Mouse (Mus musculus): Measurements from ENCODE around the gene Tmem248. TPM values are rescaled to one million over a fixed set of nuclear protein-coding genes. Genes with fewer than 3 reads are reported as not detected.

The Tmem248 gene
- polyA plus RNA-seq, 1 experiment from 2014 or later: 41.1 TPM

DNA sequence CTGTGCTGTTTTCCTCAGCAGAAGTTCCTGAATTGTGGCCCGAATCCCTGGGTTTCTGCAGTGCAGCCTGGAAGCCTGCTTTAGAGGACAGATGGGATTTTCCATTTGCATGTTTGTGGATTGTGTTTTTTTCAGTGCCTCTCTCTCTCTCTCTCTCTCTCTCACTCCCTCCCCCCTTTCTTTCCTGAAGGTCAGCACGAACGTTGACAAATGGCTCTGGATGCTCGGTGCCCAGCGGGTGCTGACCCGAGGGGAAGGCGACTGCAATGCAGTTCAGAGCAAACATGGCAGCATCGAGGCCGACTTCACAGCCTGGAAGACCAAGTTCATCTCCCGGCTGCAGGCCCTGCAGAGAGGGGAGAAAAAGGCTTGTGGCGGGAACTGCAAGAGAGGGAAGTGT, 52.1 kb downstream of the Tmem248 start:
- WGBS: 79% methylated on average over 11 of the region's 11 CpGs
- H3K9me3 ChIP-seq (replicated peaks; ENCODE audit: low read length): no peaks in the 10 kb centered on the region
- no peak overlapping the region for H3K4me2 ChIP-seq (ENCODE audit: low read length)
- H3K36me3 ChIP-seq (ENCODE audit: insufficient read depth, low read length): peaks cover 29% of the 10 kb centered on the region
- no peak overlapping the region for H3K4me3 ChIP-seq (replicated peaks; ENCODE audit: low read depth, low read length)
- no peaks in the 10 kb centered on the region for H3K27me3 ChIP-seq (ENCODE audit: insufficient read depth, low read length)
- DNase-seq (ENCODE audit: low spot score) (no peak), ATAC-seq (replicated peaks; ENCODE audit: low FRiP score, low read depth) (no peak)
- H3K9ac ChIP-seq (ENCODE audit: low read depth, low read length): no peak overlapping the region
- no peaks in the 10 kb centered on the region for H3K4me1 ChIP-seq (replicated peaks; ENCODE audit: insufficient read depth, low read length)
- no peak overlapping the region for H3K27ac ChIP-seq
- no peak for TF ChIP-seq CTCF (IDR thresholded peaks at IDR 0.05; ENCODE audit: low read depth)

DNA sequence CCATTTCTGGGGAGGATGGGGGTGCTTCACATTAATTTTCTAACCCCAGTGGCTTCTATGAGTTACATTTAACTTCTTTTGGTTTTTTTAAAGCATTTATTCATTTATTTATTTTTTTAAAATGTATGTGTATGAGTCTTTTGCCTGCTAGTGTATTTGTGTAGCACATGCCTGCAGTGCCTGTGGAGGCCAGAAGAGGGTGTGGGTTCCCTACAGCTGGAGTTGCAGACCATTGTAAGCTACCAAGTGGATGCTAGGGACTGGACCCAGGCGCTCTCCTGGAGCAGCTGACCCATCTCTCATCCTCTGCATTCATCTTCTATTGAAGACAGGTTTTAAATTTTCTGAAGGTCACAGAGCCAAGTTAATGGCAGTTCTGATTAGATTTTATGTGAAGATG, 55.5 kb downstream of the Tmem248 start:
- DNase-seq (ENCODE audit: low spot score) (no peak), ATAC-seq (replicated peaks; ENCODE audit: low FRiP score, low read depth) (no peak)
- TF ChIP-seq CTCF (IDR thresholded peaks at IDR 0.05; ENCODE audit: low read depth): peak; percentile 43; the same call in 1 of the 2 replicates
- H3K4me3 ChIP-seq (replicated peaks; ENCODE audit: low read depth, low read length): no peak overlapping the region
- WGBS: 92% methylated on average over 1 of the region's 1 CpGs
- H3K9ac ChIP-seq (ENCODE audit: low read depth, low read length): no peak overlapping the region
- no peak overlapping the region for H3K4me2 ChIP-seq (ENCODE audit: low read length)
- H3K9me3 ChIP-seq (replicated peaks; ENCODE audit: low read length): no peaks in the 10 kb centered on the region
- H3K4me1 ChIP-seq (replicated peaks; ENCODE audit: insufficient read depth, low read length): no peaks in the 10 kb centered on the region
- H3K36me3 ChIP-seq (ENCODE audit: insufficient read depth, low read length): peaks cover 26% of the 10 kb centered on the region
- no peak overlapping the region for H3K27ac ChIP-seq
- H3K27me3 ChIP-seq (ENCODE audit: insufficient read depth, low read length): no peaks in the 10 kb centered on the region

DNA sequence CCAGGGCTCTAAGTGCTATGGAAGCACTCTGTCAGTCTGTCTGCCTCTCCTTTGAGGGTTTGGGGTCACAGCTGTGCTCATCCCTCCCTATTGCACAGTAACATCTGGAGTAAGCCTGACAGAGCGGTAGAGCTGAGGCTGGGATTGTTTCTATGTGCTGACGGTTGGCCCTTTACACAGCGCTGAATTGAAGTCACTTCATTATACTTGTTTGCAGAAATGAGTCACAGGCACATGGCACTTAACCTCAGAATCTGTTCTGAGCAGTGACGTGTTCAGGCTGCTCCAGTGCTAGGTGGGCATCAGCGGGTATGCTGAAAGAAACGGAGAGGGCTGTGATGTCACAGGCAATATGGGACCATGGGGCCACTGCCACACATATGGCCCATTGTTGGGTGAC, 56.2 kb downstream of the Tmem248 start:
- Histone ChIP-seq H3K36me3 (ENCODE audit: insufficient read depth, low read length) (peaks cover 24% of the 10 kb centered on the region), H3K27me3 (ENCODE audit: insufficient read depth, low read length) (no peaks in the 10 kb centered on the region), H3K9ac (ENCODE audit: low read depth, low read length) (no peak overlapping the region), H3K4me1 (replicated peaks; ENCODE audit: insufficient read depth, low read length) (no peaks in the 10 kb centered on the region), H3K4me3 (replicated peaks; ENCODE audit: low read depth, low read length) (no peak overlapping the region), H3K9me3 (replicated peaks; ENCODE audit: low read length) (no peaks in the 10 kb centered on the region), H3K4me2 (ENCODE audit: low read length) (no peak overlapping the region), H3K27ac (no peak overlapping the region)
- ATAC-seq (replicated peaks; ENCODE audit: low FRiP score, low read depth): no peak
- no peak for DNase-seq (ENCODE audit: low spot score)
- 93% methylated on average over 6 of the region's 6 CpGs for WGBS
- TF ChIP-seq CTCF (IDR thresholded peaks at IDR 0.05; ENCODE audit: low read depth): no peak

DNA sequence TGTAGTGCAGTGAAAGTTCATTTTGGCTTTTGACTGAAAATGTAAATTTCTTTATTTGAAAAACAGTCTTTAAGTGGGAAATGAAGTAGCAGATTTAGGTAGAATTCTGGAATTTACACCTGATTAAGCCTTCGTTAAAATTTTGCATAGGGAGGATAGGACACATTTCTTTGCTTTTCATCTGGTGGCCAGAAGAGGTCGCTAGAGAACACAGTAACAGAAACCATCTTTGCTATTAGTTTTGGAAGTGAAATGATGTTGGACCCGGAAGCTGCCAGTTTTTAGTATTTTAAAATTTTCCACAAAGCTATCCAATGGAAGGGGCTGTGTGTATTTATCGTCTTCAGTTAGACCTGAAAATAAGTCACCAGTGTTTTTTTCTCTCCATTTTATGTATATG, 58.6 kb downstream of the Tmem248 start:
- WGBS: 47% methylated on average over 4 of the region's 4 CpGs
- no peaks in the 10 kb centered on the region for H3K9me3 ChIP-seq (replicated peaks; ENCODE audit: low read length)
- TF ChIP-seq CTCF (IDR thresholded peaks at IDR 0.05; ENCODE audit: low read depth): peak; percentile 84
- H3K27ac ChIP-seq: no peak overlapping the region
- ATAC-seq (replicated peaks; ENCODE audit: low FRiP score, low read depth) (no peak), DNase-seq (ENCODE audit: low spot score) (peak; percentile 75)
- H3K27me3 ChIP-seq (ENCODE audit: insufficient read depth, low read length): no peaks in the 10 kb centered on the region
- no peaks in the 10 kb centered on the region for H3K4me1 ChIP-seq (replicated peaks; ENCODE audit: insufficient read depth, low read length)
- peaks cover 28% of the 10 kb centered on the region; the same call in 1 of the 2 replicates for H3K36me3 ChIP-seq (ENCODE audit: insufficient read depth, low read length)
- no peak overlapping the region for H3K9ac ChIP-seq (ENCODE audit: low read depth, low read length)
- H3K4me2 ChIP-seq (ENCODE audit: low read length): no peak overlapping the region
- no peak overlapping the region for H3K4me3 ChIP-seq (replicated peaks; ENCODE audit: low read depth, low read length)

DNA sequence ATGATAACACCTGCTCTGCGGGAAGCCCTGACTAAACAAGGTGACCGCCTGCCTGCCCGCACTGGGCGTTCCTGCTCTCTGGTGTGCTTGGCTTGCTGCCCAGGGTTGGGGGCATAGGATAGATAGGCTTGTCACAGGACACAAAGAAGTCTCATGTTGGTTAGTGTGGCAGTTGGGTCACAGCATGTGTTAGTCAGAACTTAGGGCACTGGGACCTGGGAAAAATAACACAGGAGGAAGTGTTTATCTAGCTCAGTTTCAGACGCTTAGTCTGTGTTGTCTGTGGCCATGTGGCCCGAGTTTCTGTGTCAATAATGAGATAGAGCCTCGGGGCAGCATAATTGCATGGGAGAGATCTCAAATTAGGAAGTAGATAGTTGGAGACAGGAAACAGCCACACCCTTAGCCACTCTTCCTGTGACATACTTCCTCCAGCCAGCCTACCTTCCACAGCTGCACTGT, 61.2 kb downstream of the Tmem248 start:
- no peak for ATAC-seq (replicated peaks; ENCODE audit: low FRiP score, low read depth)
- Histone ChIP-seq H3K4me1 (replicated peaks; ENCODE audit: insufficient read depth, low read length) (no peaks in the 10 kb centered on the region), H3K9me3 (replicated peaks; ENCODE audit: low read length) (no peaks in the 10 kb centered on the region), H3K9ac (ENCODE audit: low read depth, low read length) (no peak overlapping the region), H3K36me3 (ENCODE audit: insufficient read depth, low read length) (peaks cover 31% of the 10 kb centered on the region; the same call in 1 of the 2 replicates), H3K4me2 (ENCODE audit: low read length) (no peak overlapping the region), H3K27me3 (ENCODE audit: insufficient read depth, low read length) (no peaks in the 10 kb centered on the region), H3K4me3 (replicated peaks; ENCODE audit: low read depth, low read length) (no peak overlapping the region), H3K27ac (no peak overlapping the region)
- no peak for DNase-seq (ENCODE audit: low spot score)
- TF ChIP-seq CTCF (IDR thresholded peaks at IDR 0.05; ENCODE audit: low read depth): no peak
- 88% methylated on average over 7 of the region's 7 CpGs for WGBS

DNA sequence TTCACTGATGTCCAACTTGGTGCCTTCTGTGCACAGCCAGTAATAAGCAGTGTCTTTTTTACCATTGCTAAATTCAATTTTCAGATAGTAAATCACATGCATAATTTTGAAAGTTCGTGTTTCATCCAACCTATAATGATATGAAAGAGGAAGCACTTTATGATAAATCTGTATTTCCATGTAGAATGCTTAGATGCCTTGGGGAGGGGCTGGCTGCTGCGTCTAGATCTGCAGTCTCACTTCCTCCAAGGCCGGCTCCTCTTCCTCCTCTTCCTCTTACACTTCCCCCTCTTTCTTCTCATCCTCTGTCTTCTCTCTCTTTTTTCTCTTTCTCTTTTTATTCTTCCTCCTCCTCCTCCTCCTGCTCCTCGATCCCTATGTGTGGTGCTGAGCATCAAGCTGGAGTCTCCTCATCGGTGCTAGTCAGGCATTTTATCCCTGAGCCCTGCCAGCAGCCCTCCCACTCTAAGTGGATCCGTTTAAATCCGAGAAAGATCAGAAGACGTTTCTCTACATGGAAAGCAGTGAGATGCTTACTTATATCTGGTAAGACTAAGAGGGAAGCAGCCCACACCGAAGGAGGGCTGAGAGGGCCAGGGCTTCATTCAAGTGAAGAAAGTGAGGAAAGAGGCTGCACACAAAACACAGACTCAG, 66.3 kb downstream of the Tmem248 start:
- ATAC-seq (replicated peaks; ENCODE audit: low FRiP score, low read depth) (no peak), DNase-seq (ENCODE audit: low spot score) (no peak)
- Histone ChIP-seq H3K27ac (no peak overlapping the region), H3K27me3 (ENCODE audit: insufficient read depth, low read length) (no peaks in the 10 kb centered on the region), H3K4me3 (replicated peaks; ENCODE audit: low read depth, low read length) (no peak overlapping the region), H3K4me1 (replicated peaks; ENCODE audit: insufficient read depth, low read length) (no peaks in the 10 kb centered on the region), H3K36me3 (ENCODE audit: insufficient read depth, low read length) (peaks cover 36% of the 10 kb centered on the region), H3K4me2 (ENCODE audit: low read length) (no peak overlapping the region), H3K9me3 (replicated peaks; ENCODE audit: low read length) (no peaks in the 10 kb centered on the region), H3K9ac (ENCODE audit: low read depth, low read length) (no peak overlapping the region)
- WGBS: 96% methylated on average over 9 of the region's 9 CpGs
- TF ChIP-seq CTCF (IDR thresholded peaks at IDR 0.05; ENCODE audit: low read depth): no peak

- no peak overlapping the region for H3K27ac ChIP-seq
- 87% methylated on average over 7 of the region's 7 CpGs for WGBS
- H3K9me3 ChIP-seq (replicated peaks; ENCODE audit: low read length): no peaks in the 10 kb centered on the region
- no peak for ATAC-seq (replicated peaks; ENCODE audit: low FRiP score, low read depth)
- H3K4me2 ChIP-seq (ENCODE audit: low read length): no peak overlapping the region
- H3K4me3 ChIP-seq (replicated peaks; ENCODE audit: low read depth, low read length): no peak overlapping the region
- no peaks in the 10 kb centered on the region for H3K4me1 ChIP-seq (replicated peaks; ENCODE audit: insufficient read depth, low read length)
- no peak for TF ChIP-seq CTCF (IDR thresholded peaks at IDR 0.05; ENCODE audit: low read depth)
- no peak for DNase-seq (ENCODE audit: low spot score)
- H3K27me3 ChIP-seq (ENCODE audit: insufficient read depth, low read length): no peaks in the 10 kb centered on the region
- no peak overlapping the region for H3K9ac ChIP-seq (ENCODE audit: low read depth, low read length)
- peaks cover 23% of the 10 kb centered on the region for H3K36me3 ChIP-seq (ENCODE audit: insufficient read depth, low read length)
Observed at GRCm38 (mm10) chr5:130288106-130288505, 71.2 kb downstream of the Tmem248 start.
